Mouse (Mus musculus) adrenal gland, adult 18-20 months (tissue): ENCODE measurements around the gene Klhl40. TPM values are rescaled to one million over a fixed set of nuclear protein-coding genes. Genes with fewer than 3 reads are reported as not detected.

Experiments
- DNase-seq, 2 experiments: peaks; one replicate each; pipeline ENCODE4 v3.0.0; 2021 to 2022; ENCODE audit warnings: low spot score in 2 of 2
- total RNA-seq, 2 experiments: library from RNA; stranded (reverse); gene quantifications; 1 replicate in 1 of 2; 2 replicates in 1 of 2; pipeline ENCODE4 v1.2.3; 2021

Klhl40 gene
- total RNA-seq, 2 experiments from 2014 or later: 0.32 TPM; not detected in 1

GRCm38 (mm10) chr9:121776511-121776910, 896 bp upstream of the Klhl40 start:
- no peak for DNase-seq

- DNase-seq: no peak
These were observed 738 bp downstream of the Klhl40 start for GRCm38 (mm10) chr9:121778066-121778624.

- DNase-seq: no peak
These were observed 7.4 kb downstream of the Klhl40 start for GRCm38 (mm10) chr9:121784801-121785200.

GRCm38 (mm10) chr9:121785261-121785660, 7.9 kb downstream of the Klhl40 start:
- no peak for DNase-seq

- no peak for DNase-seq
These were observed 9.0 kb downstream of the Klhl40 start for GRCm38 (mm10) chr9:121786359-121786758.

- DNase-seq: peak; percentile 52 to 54
These were observed 13.8 kb downstream of the Klhl40 start for GRCm38 (mm10) chr9:121791206-121791605.

GRCm38 (mm10) chr9:121791757-121792521, 14.5 kb downstream of the Klhl40 start, which contains the start of gene Hhatl:
Gene Hhatl (minus strand): TSS chr9:121792507.
- DNase-seq: no peak

- no peak for DNase-seq
These were observed 17.6 kb downstream of the Klhl40 start for GRCm38 (mm10) chr9:121794972-121795539.

GRCm38 (mm10) chr9:121797722-121798121, 20.3 kb downstream of the Klhl40 start:
- no peak for DNase-seq

- no peak for DNase-seq
These were observed 21.6 kb downstream of the Klhl40 start for GRCm38 (mm10) chr9:121798887-121799520.

- no peak for DNase-seq
These were observed 25.3 kb downstream of the Klhl40 start for GRCm38 (mm10) chr9:121802747-121803146.

- DNase-seq: no peak
These were observed 30.1 kb downstream of the Klhl40 start for GRCm38 (mm10) chr9:121807546-121807945.

- no peak for DNase-seq
These were observed 30.5 kb downstream of the Klhl40 start for GRCm38 (mm10) chr9:121807947-121808346.

- DNase-seq: no peak
These were observed 31.1 kb downstream of the Klhl40 start for GRCm38 (mm10) chr9:121808511-121808910.

GRCm38 (mm10) chr9:121810081-121810821, 32.8 kb downstream of the Klhl40 start:
- DNase-seq: no peak

- no peak for DNase-seq
These were observed 37.8 kb downstream of the Klhl40 start for GRCm38 (mm10) chr9:121815183-121815582.

GRCm38 (mm10) chr9:121819073-121819770, 41.8 kb downstream of the Klhl40 start:
- no peak for DNase-seq

GRCm38 (mm10) chr9:121819771-121820471, 42.5 kb downstream of the Klhl40 start:
- no peak for DNase-seq

GRCm38 (mm10) chr9:121820765-121821164, 43.4 kb downstream of the Klhl40 start:
- DNase-seq: no peak

- no peak for DNase-seq
These were observed 45.2 kb downstream of the Klhl40 start for GRCm38 (mm10) chr9:121822585-121822991.
